27 mouse cellular contexts compared by ENCODE assay signal in genomic region chr17:10269518-10269917, GRCm38 (mm10). TPM values are rescaled to one million over a fixed set of nuclear protein-coding genes. Genes with fewer than 3 reads are reported as not detected.
DNase-seq lines count a peak whose midpoint lies in the region; ATAC-seq lines count a peak whose summit lies in the region.
"Had no signal": no experiment of that assay in that cellular context is flagged by ENCODE, and none has a peak within 500 bp of the region (broad histone marks: within the 10 kb centered on the region; RNA-seq: fewer than 3 reads in every experiment).

No protein-coding gene starts in this region.

- 26% methylated on average over 3 of the region's 3 CpGs for WGBS in forebrain, embryonic 12.5 days
- whole genome bisulfite sequencing in forebrain, embryonic 14.5 days, result 20% methylated on average over 3 of the region's 3 CpGs
- WGBS in hindbrain, embryonic 10.5 days, result 39% methylated on average over 3 of the region's 3 CpGs
- WGBS in hindbrain, embryonic 14.5 days, result 17% methylated on average over 3 of the region's 3 CpGs
- WGBS in intestine, embryonic 16.5 days, result 72% methylated on average over 3 of the region's 3 CpGs

- DNase-seq in forebrain, embryonic 14.5 days (ENCODE audit: low spot score), result no peak
- DNase-seq in hindbrain, embryonic 10.5 days (ENCODE audit: low spot score), result no peak
- DNase-seq in hindbrain, embryonic 14.5 days (ENCODE audit: low spot score), result no peak
- DNase-seq in 3134 (ENCODE audit: extremely low read depth, insufficient read length, low spot score) (peak; percentile 10), ZHBTc4 (ENCODE audit: low read depth, low spot score) (peak; percentile 28)
- no peak for DNase-seq in urinary bladder, adult 18-20 months (ENCODE audit: low spot score in 2 of 2)
- DNase-seq: adrenal gland, adult 8-10 months; cerebellum, adult 11-12 months; cerebellum, adult 9-11 months; gastrocnemius, postnatal 25 days; heart, adult 18-20 months; heart, postnatal 10 days; kidney, postnatal 25 days; lung, postnatal 36 days; midbrain, embryonic 14.5 days; right cerebral cortex, postnatal 25 days; thymus, postnatal 14 days had no signal

- H3K9ac ChIP-seq in forebrain, embryonic 12.5 days, result no peak overlapping the region
- H3K9ac ChIP-seq in forebrain, embryonic 14.5 days (ENCODE audit: low read length), result no peak overlapping the region
- H3K9ac ChIP-seq in hindbrain, embryonic 14.5 days, result no peak overlapping the region
- no peak overlapping the region for H3K9ac ChIP-seq in intestine, embryonic 16.5 days (ENCODE audit: low read depth, low read length)
- H3K9ac ChIP-seq: forebrain, embryonic 13.5 days; heart, embryonic 12.5 days; limb, embryonic 13.5 days; stomach, embryonic 15.5 days had no signal

- peak overlapping the region; percentile 14; the same call in 1 of the 2 replicates for H3K27ac ChIP-seq in forebrain, embryonic 12.5 days
- H3K27ac ChIP-seq in forebrain, embryonic 14.5 days (ENCODE audit: low read depth, low read length), result no peak overlapping the region
- H3K27ac ChIP-seq in hindbrain, embryonic 10.5 days, result 0 out of 2 replicates have a peak overlapping the region, but pooled peaks have one; percentile 16
- no peak overlapping the region for H3K27ac ChIP-seq in hindbrain, embryonic 14.5 days
- no peak overlapping the region for H3K27ac ChIP-seq in intestine, embryonic 16.5 days (ENCODE audit: low read length)
- H3K27ac ChIP-seq: limb, embryonic 13.5 days; stomach, embryonic 15.5 days had no signal

- H3K27me3 ChIP-seq in forebrain, embryonic 12.5 days, result no peaks in the 10 kb centered on the region
- H3K27me3 ChIP-seq in forebrain, embryonic 14.5 days (replicated peaks; ENCODE audit: control insufficient read depth, insufficient read depth, low read length), result no peaks in the 10 kb centered on the region
- no peaks in the 10 kb centered on the region for H3K27me3 ChIP-seq in hindbrain, embryonic 10.5 days (ENCODE audit: insufficient read depth, poor library complexity, severe bottlenecking)
- H3K27me3 ChIP-seq in hindbrain, embryonic 14.5 days (ENCODE audit: control insufficient read depth, insufficient read depth, low read length), result no peaks in the 10 kb centered on the region
- H3K27me3 ChIP-seq in intestine, embryonic 16.5 days (replicated peaks; ENCODE audit: control insufficient read depth, insufficient read depth, low read length), result no peaks in the 10 kb centered on the region
- H3K27me3 ChIP-seq: forebrain, embryonic 13.5 days; heart, embryonic 12.5 days; limb, embryonic 13.5 days; stomach, embryonic 15.5 days had no signal

- no peak for ATAC-seq in forebrain, embryonic 12.5 days (ENCODE audit: low FRiP score)
- ATAC-seq in forebrain, embryonic 14.5 days, result no peak
- ATAC-seq in hindbrain, embryonic 14.5 days (ENCODE audit: low FRiP score), result no peak
- no peak for ATAC-seq in intestine, embryonic 16.5 days
- ATAC-seq: CD4-positive, CD25-positive, alpha-beta regulatory T cell, adult 4 months; forebrain, embryonic 13.5 days; intestine, postnatal 0 days had no signal

- no peak overlapping the region for H3K4me2 ChIP-seq in forebrain, embryonic 12.5 days
- no peak overlapping the region for H3K4me2 ChIP-seq in forebrain, embryonic 14.5 days (ENCODE audit: low read length)
- no peak overlapping the region for H3K4me2 ChIP-seq in hindbrain, embryonic 14.5 days (replicated peaks)
- no peak overlapping the region for H3K4me2 ChIP-seq in intestine, embryonic 16.5 days (ENCODE audit: low read depth, low read length)
- H3K4me2 ChIP-seq: forebrain, embryonic 13.5 days; heart, embryonic 12.5 days; limb, embryonic 13.5 days; liver, embryonic 11.5 days; stomach, embryonic 15.5 days had no signal

- H3K4me1 ChIP-seq in forebrain, embryonic 12.5 days, result peaks cover 19% of the 10 kb centered on the region
- peaks cover 5% of the 10 kb centered on the region; the same call in 1 of the 2 replicates for H3K4me1 ChIP-seq in forebrain, embryonic 14.5 days (ENCODE audit: control insufficient read depth, insufficient read depth, low read length)
- H3K4me1 ChIP-seq in hindbrain, embryonic 10.5 days (replicated peaks), result peaks cover 28% of the 10 kb centered on the region
- peaks cover 8% of the 10 kb centered on the region; the same call in 1 of the 2 replicates for H3K4me1 ChIP-seq in hindbrain, embryonic 14.5 days (replicated peaks; ENCODE audit: control insufficient read depth, insufficient read depth, low read length)
- H3K4me1 ChIP-seq in intestine, embryonic 16.5 days (ENCODE audit: control insufficient read depth, insufficient read depth, low read length), result no peaks in the 10 kb centered on the region
- H3K4me1 ChIP-seq: limb, embryonic 13.5 days; stomach, embryonic 15.5 days had no signal

- no peak overlapping the region for H3K4me3 ChIP-seq in forebrain, embryonic 12.5 days (replicated peaks)
- H3K4me3 ChIP-seq in forebrain, embryonic 14.5 days (ENCODE audit: low read depth, low read length), result no peak overlapping the region
- H3K4me3 ChIP-seq in hindbrain, embryonic 10.5 days, result no peak overlapping the region
- H3K4me3 ChIP-seq in hindbrain, embryonic 14.5 days (replicated peaks; ENCODE audit: low read length), result no peak overlapping the region
- no peak overlapping the region for H3K4me3 ChIP-seq in intestine, embryonic 16.5 days (ENCODE audit: low read length)
- H3K4me3 ChIP-seq: erythroblast, embryonic 14.5 days; forebrain, embryonic 13.5 days; heart, embryonic 12.5 days; limb, embryonic 13.5 days; stomach, embryonic 15.5 days had no signal

- H3K9me3 ChIP-seq in forebrain, embryonic 12.5 days, result no peaks in the 10 kb centered on the region
- H3K9me3 ChIP-seq in forebrain, embryonic 14.5 days (replicated peaks; ENCODE audit: control insufficient read depth, low read length), result no peaks in the 10 kb centered on the region
- H3K9me3 ChIP-seq in hindbrain, embryonic 10.5 days, result no peaks in the 10 kb centered on the region
- no peaks in the 10 kb centered on the region for H3K9me3 ChIP-seq in hindbrain, embryonic 14.5 days (ENCODE audit: control insufficient read depth, low read length)
- H3K9me3 ChIP-seq in intestine, embryonic 16.5 days (ENCODE audit: control insufficient read depth, low read length), result no peaks in the 10 kb centered on the region
- H3K9me3 ChIP-seq: forebrain, embryonic 13.5 days; heart, embryonic 12.5 days; limb, embryonic 13.5 days; stomach, embryonic 15.5 days had no signal

- peaks cover 5% of the 10 kb centered on the region; the same call in 1 of the 2 replicates for H3K36me3 ChIP-seq in forebrain, embryonic 12.5 days (replicated peaks)
- peaks cover 5% of the 10 kb centered on the region; the same call in 1 of the 2 replicates for H3K36me3 ChIP-seq in forebrain, embryonic 14.5 days (ENCODE audit: control insufficient read depth, insufficient read depth, low read length)
- peaks cover 26% of the 10 kb centered on the region for H3K36me3 ChIP-seq in hindbrain, embryonic 10.5 days
- peaks cover 8% of the 10 kb centered on the region; the same call in 1 of the 2 replicates for H3K36me3 ChIP-seq in hindbrain, embryonic 14.5 days (replicated peaks; ENCODE audit: control insufficient read depth, insufficient read depth)
- H3K36me3 ChIP-seq in intestine, embryonic 16.5 days (ENCODE audit: control insufficient read depth, insufficient read depth, low read length), result no peaks in the 10 kb centered on the region

RNA-seq across cellular contexts. Expression of gene Qk, which starts 50.1 kb away (rescaled TPM):
- 63.0 and 69.3 TPM in 2 replicates for polyA plus RNA-seq in forebrain, embryonic 12.5 days (2016; fragmentation: Nextera tagmentation; extraction: Ambion mirVana)
- 46.6 and 53.3 TPM in 2 replicates for polyA plus RNA-seq in forebrain, embryonic 14.5 days (2014; fragmentation: Nextera tagmentation; extraction: Ambion mirVana)
- 34.6 and 41.4 TPM in 2 replicates for polyA plus RNA-seq in hindbrain, embryonic 10.5 days (2016; fragmentation: Nextera tagmentation; extraction: Ambion mirVana)
- polyA plus RNA-seq in hindbrain, embryonic 14.5 days (2014; fragmentation: Nextera tagmentation; extraction: Ambion mirVana), result 59.4 and 63.8 TPM in 2 replicates
- polyA plus RNA-seq in intestine, embryonic 16.5 days (2015; fragmentation: Nextera tagmentation; extraction: Ambion mirVana), result 8.4 and 9.3 TPM in 2 replicates

Comparison
In these comparisons a context has a peak if more than half of its experiments do, and no peak if none do; other contexts are left out.
1. H3K27ac ChIP-seq: peak in forebrain, embryonic 12.5 days (single experiment) and hindbrain, embryonic 10.5 days (single experiment); none in forebrain, embryonic 14.5 days (single experiment), hindbrain, embryonic 14.5 days (single experiment) and intestine, embryonic 16.5 days (single experiment).
2. DNase-seq: peak in 3134 (single experiment) and ZHBTc4 (single experiment); none in forebrain, embryonic 14.5 days (single experiment), hindbrain, embryonic 10.5 days (single experiment), hindbrain, embryonic 14.5 days (single experiment) and urinary bladder, adult 18-20 months (0 of 2).